Mouse (Mus musculus) neural tube, embryonic 14.5 days (tissue): ENCODE results near the gene Ntsr2. TPM values are rescaled to one million over a fixed set of nuclear protein-coding genes. Genes with fewer than 3 reads are reported as not detected.

Experiments
- ATAC-seq: fragments of 200-750 bp; cut with Nextera tagmentation; 2 replicates; pipeline ENCODE4 v1.8.0; 2017; ENCODE audit warnings: low read depth, mild to moderate bottlenecking, moderate TSS enrichment, moderate library complexity
- H3K27ac ChIP-seq: fragments of 300-500 bp; sonication (generic); 2 replicates; pipeline ENCODE4 v1.5.1; 2014; ENCODE audit warnings: low read depth, mild to moderate bottlenecking, control low read depth, low read length, moderate library complexity, mixed read lengths
- H3K27me3 ChIP-seq: fragments of 300-500 bp; sonication (generic); 2 replicates; pipeline ENCODE4 v1.6.1; 2014; ENCODE audit warnings: low read length; ENCODE audit not compliant: control insufficient read depth, insufficient read depth
- H3K36me3 ChIP-seq: fragments of 300-500 bp; sonication (generic); 2 replicates; pipeline ENCODE4 v1.6.1; 2014; ENCODE audit warnings: low read length, mixed read lengths; ENCODE audit not compliant: control insufficient read depth, insufficient read depth
- H3K4me1 ChIP-seq: fragments of 300-500 bp; sonication (generic); 2 replicates; pipeline ENCODE4 v1.6.1; 2014; ENCODE audit warnings: low read length; ENCODE audit not compliant: control insufficient read depth, insufficient read depth
- H3K4me2 ChIP-seq: fragments of 300-500 bp; sonication (generic); 2 replicates; pipeline ENCODE4 v1.6.1; 2014; ENCODE audit warnings: mild to moderate bottlenecking, low read depth, low read length, control low read depth
- H3K4me3 ChIP-seq: fragments of 300-500 bp; sonication (generic); 2 replicates; pipeline ENCODE4 v1.5.1; 2014; ENCODE audit warnings: low read depth, low read length, control low read depth, mixed read lengths
- H3K9ac ChIP-seq: fragments of 300-500 bp; sonication (generic); replicated peaks from 2 replicates; pipeline ENCODE4 v1.6.1; 2014; ENCODE audit warnings: low read depth, mild to moderate bottlenecking, control low read depth, low read length, mixed read lengths
- H3K9me3 ChIP-seq: fragments of 300-500 bp; sonication (generic); 2 replicates; pipeline ENCODE4 v1.6.1; 2016; ENCODE audit warnings: low read length; ENCODE audit not compliant: control insufficient read depth
- WGBS: fragments of 180-500 bp; shearing (Covaris S2); extraction: QIAGEN DNeasy Blood & Tissue Kit; methylation state at CpG from one replicate; pipeline ENCODE4 v1.1.7; 2014; 5-methylcytosine and 5-hydroxymethylcytosine counted together
- polyA plus RNA-seq: library from polyadenylated mRNA; unstranded; fragments of >200 nt; fragmentation: Nextera tagmentation; extraction: Ambion mirVana; gene quantifications from 2 replicates; pipeline ENCODE4 v1.2.1, GENCODE M21; 2014

The Ntsr2 gene
- polyA plus RNA-seq, 1 experiment from 2014 or later: 2.3 TPM

GRCm38 (mm10) chr12:16698691-16699090 is 45.5 kb downstream of the Ntsr2 start:
- H3K36me3 ChIP-seq: no peaks in the 10 kb centered on the region
- H3K9me3 ChIP-seq: no peaks in the 10 kb centered on the region
- 94% methylated on average over 1 of the region's 1 CpGs for WGBS
- ATAC-seq: no peak
- H3K27me3 ChIP-seq: no peaks in the 10 kb centered on the region
- H3K4me2 ChIP-seq: no peak overlapping the region
- no peaks in the 10 kb centered on the region for H3K4me1 ChIP-seq
- no peak overlapping the region for H3K9ac ChIP-seq
- no peak overlapping the region for H3K27ac ChIP-seq
- no peak overlapping the region for H3K4me3 ChIP-seq

Other genes with a start within 250 kb of the Ntsr2 start
- gene Lpin1, start 42.4 kb upstream of the Ntsr2 start, polyA plus RNA-seq: 21.4 and 22.1 TPM in 2 replicates
- 1.3 and 1.8 TPM in 2 replicates for gene Greb1, start 147.5 kb downstream of the Ntsr2 start, polyA plus RNA-seq
- 28.7 and 32.9 TPM in 2 replicates for gene E2f6, start 157.6 kb downstream of the Ntsr2 start, polyA plus RNA-seq
- 17.9 and 20.3 TPM in 2 replicates for gene Rock2, start 241.5 kb downstream of the Ntsr2 start, polyA plus RNA-seq